Mouse (Mus musculus): ENCODE data around the gene Rarres1. TPM values are rescaled to one million over a fixed set of nuclear protein-coding genes. Genes with fewer than 3 reads are reported as not detected.

The Rarres1 gene
- polyA plus RNA-seq, 1 experiment from 2014 or later = 2.4 TPM

DNA sequence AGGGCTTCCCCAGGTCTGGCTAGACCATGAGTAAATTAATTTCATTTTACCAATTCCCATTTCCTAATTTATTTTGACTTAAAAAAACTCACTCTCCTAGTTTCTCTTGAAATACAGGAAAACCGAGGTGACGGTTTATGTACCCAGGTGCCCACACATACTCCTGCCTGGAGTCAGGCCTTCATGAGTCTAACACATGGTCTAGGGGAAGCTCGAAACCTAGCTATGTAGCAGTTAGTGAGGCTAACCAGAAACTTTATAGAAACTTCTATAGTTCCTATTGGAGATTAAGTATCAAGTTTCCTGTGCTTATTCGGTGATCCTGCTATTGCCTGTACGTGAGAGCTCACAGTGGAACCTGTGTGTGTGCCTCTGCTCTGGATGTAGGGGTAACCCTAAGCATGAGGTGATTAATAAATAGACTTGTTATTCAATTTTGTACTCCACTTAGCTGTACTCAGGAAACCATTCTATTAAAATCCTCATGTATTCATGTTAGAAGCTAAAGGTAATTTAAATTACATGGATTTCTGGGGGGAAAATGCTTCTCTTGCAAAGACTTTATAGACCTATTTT, 5.3 kb upstream of the Rarres1 start:
- no peaks in the 10 kb centered on the region for H3K36me3 ChIP-seq
- H3K27me3 ChIP-seq (replicated peaks) = peaks cover 7% of the 10 kb centered on the region
- H3K4me1 ChIP-seq = 0 out of 2 replicates have a peak, but pooled peaks cover under 1% of the 10 kb centered on the region
- no peaks in the 10 kb centered on the region for H3K9me3 ChIP-seq
- 85% methylated on average over 5 of the region's 5 CpGs for WGBS
- ATAC-seq (ENCODE audit: insufficient read depth, low FRiP score, low read depth) = no peak
- no peak overlapping the region for H3K4me3 ChIP-seq (replicated peaks)
- no peak overlapping the region for H3K4me2 ChIP-seq
- no peak overlapping the region for H3K9ac ChIP-seq
- no peak overlapping the region for H3K27ac ChIP-seq

DNA sequence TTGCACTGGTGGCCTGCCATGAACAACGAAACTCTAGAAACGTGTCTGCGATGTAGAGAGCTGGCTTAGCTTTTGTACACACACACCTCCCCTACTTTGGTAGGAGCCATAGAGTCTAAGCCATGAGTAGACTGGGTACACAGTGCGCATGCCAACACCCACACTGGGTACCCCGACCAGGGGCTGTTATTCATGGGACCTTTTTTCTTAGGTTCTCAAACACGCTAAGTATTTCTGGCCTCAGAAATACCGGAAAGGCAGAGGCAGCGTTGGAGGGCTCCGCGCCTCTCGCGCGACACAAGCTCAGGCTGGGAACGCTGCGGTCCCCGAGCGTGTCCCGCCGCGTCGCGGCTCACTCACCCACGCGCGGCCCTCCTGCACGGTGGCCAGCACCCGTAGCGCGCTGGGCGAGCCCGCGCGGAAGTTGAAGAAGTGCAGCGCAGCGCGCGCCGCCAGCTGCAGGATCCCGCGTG, 486 bp downstream of the Rarres1 start:
- Histone ChIP-seq H3K4me1 (peaks cover 9% of the 10 kb centered on the region; the same call in 1 of the 2 replicates), H3K4me3 (replicated peaks) (peak overlapping the region; percentile 54), H3K27me3 (replicated peaks) (peaks cover 16% of the 10 kb centered on the region), H3K4me2 (peak overlapping the region; percentile 99), H3K36me3 (no peaks in the 10 kb centered on the region), H3K27ac (no peak overlapping the region), H3K9me3 (no peaks in the 10 kb centered on the region), H3K9ac (peak overlapping the region; percentile 35)
- 4% methylated on average over 40 of the region's 40 CpGs for WGBS
- 0 out of 2 replicates have a peak, but pooled peaks have one; percentile 20 for ATAC-seq (ENCODE audit: insufficient read depth, low FRiP score, low read depth)

DNA sequence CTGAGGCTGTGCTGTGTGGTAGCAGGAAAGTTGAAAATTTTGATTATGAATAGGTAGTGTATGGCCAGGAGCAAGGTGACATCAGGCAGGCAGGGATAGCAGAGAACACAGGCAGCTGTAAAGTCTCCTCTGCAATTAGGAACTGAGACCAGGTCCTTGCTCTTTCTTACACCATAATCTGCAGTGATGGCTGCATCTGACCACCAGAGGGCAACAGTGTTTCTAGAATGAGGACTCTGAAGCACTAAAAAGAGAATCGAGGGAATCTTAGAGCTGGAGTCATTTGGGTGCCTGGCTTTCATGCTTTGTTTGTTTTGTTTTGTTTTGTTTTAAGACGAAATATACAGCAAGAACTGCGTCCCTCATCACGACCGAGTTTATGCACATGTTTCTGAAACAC, 2.5 kb downstream of the Rarres1 start:
- H3K4me3 ChIP-seq (replicated peaks) = no peak overlapping the region
- H3K27me3 ChIP-seq (replicated peaks) = peaks cover 16% of the 10 kb centered on the region
- no peak overlapping the region for H3K27ac ChIP-seq
- H3K9me3 ChIP-seq = no peaks in the 10 kb centered on the region
- no peak overlapping the region for H3K9ac ChIP-seq
- ATAC-seq (ENCODE audit: insufficient read depth, low FRiP score, low read depth) = no peak
- H3K36me3 ChIP-seq = no peaks in the 10 kb centered on the region
- 2% methylated on average over 5 of the region's 5 CpGs for WGBS
- no peak overlapping the region for H3K4me2 ChIP-seq
- peaks cover 9% of the 10 kb centered on the region; the same call in 1 of the 2 replicates for H3K4me1 ChIP-seq

DNA sequence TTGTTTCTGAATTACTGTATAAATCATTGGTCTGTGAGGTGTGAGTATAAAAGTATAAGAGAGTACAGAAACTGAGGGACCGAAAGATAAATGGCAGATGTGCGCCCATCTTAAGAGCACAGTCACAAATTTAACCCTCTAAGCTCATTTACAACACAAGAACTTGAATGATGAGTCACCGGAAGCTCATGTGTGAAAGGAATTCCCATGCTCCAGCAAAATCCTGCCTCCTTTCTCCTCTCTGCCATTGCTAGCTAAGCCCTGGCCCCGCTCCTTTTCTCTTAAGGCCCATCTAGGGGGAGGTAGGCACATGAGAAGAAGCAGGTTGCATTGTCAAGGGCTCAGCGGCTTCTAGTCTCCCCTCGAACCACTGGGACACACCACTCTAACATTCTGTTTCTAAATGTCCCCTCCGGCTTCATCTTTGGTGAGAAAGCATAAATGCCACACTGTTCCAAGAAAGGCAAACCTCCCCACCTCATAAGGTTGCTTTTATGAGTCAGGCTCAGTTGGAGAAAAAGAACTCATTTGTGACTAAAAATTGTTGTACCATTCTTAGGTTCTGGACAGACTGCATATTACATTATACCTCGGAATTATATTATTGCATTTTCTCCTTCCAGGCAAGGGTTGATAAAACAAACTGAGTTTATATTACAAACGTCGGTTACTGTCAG, 7.0 kb downstream of the Rarres1 start:
- no peak overlapping the region for H3K9ac ChIP-seq
- H3K27ac ChIP-seq = no peak overlapping the region
- no peak for ATAC-seq (ENCODE audit: insufficient read depth, low FRiP score, low read depth)
- H3K4me2 ChIP-seq = no peak overlapping the region
- no peaks in the 10 kb centered on the region for H3K27me3 ChIP-seq (replicated peaks)
- H3K4me3 ChIP-seq (replicated peaks) = no peak overlapping the region
- H3K9me3 ChIP-seq = no peaks in the 10 kb centered on the region
- H3K4me1 ChIP-seq = no peaks in the 10 kb centered on the region
- 78% methylated on average over 10 of the region's 10 CpGs for WGBS
- no peaks in the 10 kb centered on the region for H3K36me3 ChIP-seq

DNA sequence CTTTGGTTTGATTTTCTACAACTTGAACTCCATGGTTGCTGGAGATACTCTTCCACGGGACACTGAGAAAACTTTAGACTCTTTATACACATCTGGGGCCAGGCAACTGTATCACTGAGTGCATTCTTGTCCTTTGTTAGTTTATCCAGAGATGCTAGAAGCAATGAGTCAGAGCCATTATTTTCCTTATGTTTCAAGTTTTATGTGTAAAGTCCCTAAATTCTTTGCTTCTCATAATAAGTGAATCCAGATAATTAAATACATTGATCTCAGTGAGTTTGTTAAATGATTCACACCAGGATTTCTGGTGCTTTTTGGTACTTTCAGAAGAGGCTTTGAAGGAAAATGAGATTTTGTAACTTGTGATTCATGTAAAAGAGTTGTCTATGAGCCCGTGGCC, 10.0 kb downstream of the Rarres1 start:
- no peaks in the 10 kb centered on the region for H3K36me3 ChIP-seq
- no peak for ATAC-seq (ENCODE audit: insufficient read depth, low FRiP score, low read depth)
- H3K4me3 ChIP-seq (replicated peaks) = no peak overlapping the region
- H3K27me3 ChIP-seq (replicated peaks) = no peaks in the 10 kb centered on the region
- H3K4me2 ChIP-seq = no peak overlapping the region
- H3K9me3 ChIP-seq = no peaks in the 10 kb centered on the region
- H3K4me1 ChIP-seq = no peaks in the 10 kb centered on the region
- no peak overlapping the region for H3K27ac ChIP-seq
- WGBS = 73% methylated on average over 2 of the region's 2 CpGs
- H3K9ac ChIP-seq = no peak overlapping the region

DNA sequence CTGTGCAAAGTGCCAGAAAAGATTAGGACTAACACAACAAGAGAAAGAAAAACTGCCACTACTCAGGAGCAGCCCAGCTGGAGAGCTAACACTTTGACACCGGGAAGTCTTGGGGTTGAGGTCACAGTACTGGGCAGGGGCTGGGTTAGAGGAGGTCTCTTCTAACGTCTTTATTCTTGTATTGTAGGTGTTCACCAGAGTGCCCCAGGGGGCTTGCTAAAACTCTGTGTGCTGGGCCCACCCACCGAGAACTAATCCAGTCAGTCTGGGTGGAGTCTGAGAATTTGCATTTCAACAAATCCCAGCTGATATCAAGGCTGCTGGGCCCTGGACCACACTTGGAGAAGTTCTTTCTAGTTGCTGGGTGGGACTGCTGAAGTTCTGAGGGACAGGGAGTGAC, 11.4 kb downstream of the Rarres1 start:
- 16% methylated on average over 3 of the region's 3 CpGs for WGBS
- no peak for ATAC-seq (ENCODE audit: insufficient read depth, low FRiP score, low read depth)
- Histone ChIP-seq H3K4me2 (no peak overlapping the region), H3K9me3 (no peaks in the 10 kb centered on the region), H3K9ac (no peak overlapping the region), H3K27me3 (replicated peaks) (no peaks in the 10 kb centered on the region), H3K4me3 (replicated peaks) (no peak overlapping the region), H3K27ac (no peak overlapping the region), H3K36me3 (no peaks in the 10 kb centered on the region), H3K4me1 (no peaks in the 10 kb centered on the region)

DNA sequence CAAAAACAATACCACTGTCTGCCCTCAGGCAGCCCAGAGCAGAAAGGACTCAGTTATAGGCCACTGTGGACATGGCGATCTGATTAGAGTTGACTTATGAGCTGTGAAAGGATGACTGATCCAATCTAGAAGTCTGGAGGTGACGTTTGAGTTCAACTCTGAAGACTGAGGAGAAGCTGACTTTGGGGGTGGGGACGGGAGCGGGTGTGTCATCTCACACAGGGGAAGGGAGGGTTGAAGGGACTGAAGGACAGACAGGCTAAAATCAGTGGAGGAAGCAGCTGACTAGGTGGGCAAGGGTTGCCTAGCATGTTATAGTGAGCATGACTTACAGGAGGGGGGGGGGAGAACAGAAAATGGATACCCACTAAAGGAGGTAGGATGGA, 15.9 kb downstream of the Rarres1 start:
- H3K4me2 ChIP-seq = no peak overlapping the region
- H3K4me1 ChIP-seq = no peaks in the 10 kb centered on the region
- no peak overlapping the region for H3K9ac ChIP-seq
- H3K9me3 ChIP-seq = no peaks in the 10 kb centered on the region
- no peak overlapping the region for H3K27ac ChIP-seq
- H3K36me3 ChIP-seq = no peaks in the 10 kb centered on the region
- WGBS = 90% methylated on average over 4 of the region's 4 CpGs
- no peak overlapping the region for H3K4me3 ChIP-seq (replicated peaks)
- no peaks in the 10 kb centered on the region for H3K27me3 ChIP-seq (replicated peaks)
- ATAC-seq (ENCODE audit: insufficient read depth, low FRiP score, low read depth) = no peak

DNA sequence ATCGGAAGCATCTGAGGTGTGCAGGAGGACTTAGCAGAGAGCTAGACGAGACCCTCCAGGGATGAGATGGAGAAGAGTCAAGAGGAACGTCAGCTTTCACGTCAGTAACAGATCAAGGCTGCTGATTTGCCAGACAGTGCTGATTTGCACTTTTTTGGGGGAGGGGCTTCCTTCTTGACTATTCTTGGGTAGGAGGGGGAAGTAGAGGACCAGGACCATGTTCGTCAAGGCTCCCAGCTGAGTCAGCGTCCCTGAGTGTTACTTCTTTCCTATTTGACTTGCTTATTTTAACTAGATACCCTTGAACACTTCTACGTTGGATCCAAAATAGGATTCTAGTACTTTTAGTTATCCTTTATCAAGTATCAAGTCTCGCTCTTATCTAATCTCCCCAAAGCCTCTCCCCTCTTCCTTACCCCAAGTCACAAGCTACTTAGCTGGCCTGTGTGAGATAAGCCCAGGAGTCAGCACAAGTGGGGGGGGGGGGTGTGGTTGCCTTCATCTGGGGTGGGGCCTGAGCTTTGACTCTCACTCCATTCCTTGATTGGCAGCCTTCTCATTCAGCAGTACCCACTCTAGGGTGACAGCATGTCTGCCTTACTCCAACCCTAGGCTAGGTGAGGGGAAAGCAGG, 16.4 kb downstream of the Rarres1 start:
- Histone ChIP-seq H3K4me3 (replicated peaks) (no peak overlapping the region), H3K27me3 (replicated peaks) (no peaks in the 10 kb centered on the region), H3K27ac (no peak overlapping the region), H3K4me1 (no peaks in the 10 kb centered on the region), H3K36me3 (no peaks in the 10 kb centered on the region), H3K9ac (no peak overlapping the region), H3K4me2 (no peak overlapping the region), H3K9me3 (no peaks in the 10 kb centered on the region)
- 90% methylated on average over 8 of the region's 8 CpGs for WGBS
- ATAC-seq (ENCODE audit: insufficient read depth, low FRiP score, low read depth) = peak; percentile 50; the same call in 1 of the 2 replicates

DNA sequence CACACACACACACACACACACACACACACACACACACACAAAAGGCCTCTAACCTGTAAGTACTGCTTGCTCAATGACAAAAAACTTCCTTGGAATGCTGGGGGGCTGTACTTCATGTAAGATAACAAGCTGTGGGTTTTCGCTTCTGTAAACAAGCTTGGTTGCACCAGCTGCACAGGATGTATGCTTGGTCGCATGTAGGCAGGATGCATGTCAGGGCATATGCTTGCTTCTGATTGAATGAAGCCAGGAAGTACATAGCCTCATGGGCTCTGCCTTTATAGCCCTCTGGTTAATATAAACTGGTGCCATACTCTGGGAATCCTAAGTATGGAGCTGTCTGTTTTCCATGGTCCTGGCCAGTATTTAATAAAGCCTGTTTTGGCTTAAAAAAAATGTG, 17.3 kb downstream of the Rarres1 start:
- no peaks in the 10 kb centered on the region for H3K27me3 ChIP-seq (replicated peaks)
- 66% methylated on average over 2 of the region's 2 CpGs for WGBS
- ATAC-seq (ENCODE audit: insufficient read depth, low FRiP score, low read depth) = no peak
- H3K4me1 ChIP-seq = no peaks in the 10 kb centered on the region
- no peak overlapping the region for H3K9ac ChIP-seq
- H3K36me3 ChIP-seq = no peaks in the 10 kb centered on the region
- no peak overlapping the region for H3K4me2 ChIP-seq
- no peaks in the 10 kb centered on the region for H3K9me3 ChIP-seq
- no peak overlapping the region for H3K4me3 ChIP-seq (replicated peaks)
- no peak overlapping the region for H3K27ac ChIP-seq

DNA sequence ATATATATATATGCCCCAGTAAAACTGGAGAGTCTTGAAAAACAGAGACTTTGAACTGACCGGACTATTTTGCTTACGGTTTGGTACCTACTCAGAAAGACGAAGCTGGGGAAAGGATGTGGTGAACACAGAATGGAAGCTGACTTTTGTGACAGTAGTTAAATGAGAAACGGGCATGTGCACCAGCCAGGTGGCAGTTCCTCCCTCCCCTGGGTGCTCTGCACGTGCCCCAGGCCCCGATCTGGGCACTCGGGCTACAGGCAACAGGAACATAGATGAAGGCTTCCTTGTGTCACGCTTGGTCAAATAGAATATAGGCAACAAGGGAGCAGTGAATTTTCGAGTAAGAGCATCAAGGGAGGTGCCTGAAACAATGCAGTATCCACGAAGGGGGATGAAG, 19.0 kb downstream of the Rarres1 start:
- Histone ChIP-seq H3K27me3 (replicated peaks) (no peaks in the 10 kb centered on the region), H3K4me1 (no peaks in the 10 kb centered on the region), H3K27ac (no peak overlapping the region), H3K4me3 (replicated peaks) (no peak overlapping the region), H3K9ac (no peak overlapping the region), H3K4me2 (no peak overlapping the region), H3K9me3 (no peaks in the 10 kb centered on the region), H3K36me3 (no peaks in the 10 kb centered on the region)
- WGBS = 83% methylated on average over 10 of the region's 10 CpGs
- ATAC-seq (ENCODE audit: insufficient read depth, low FRiP score, low read depth) = no peak

DNA sequence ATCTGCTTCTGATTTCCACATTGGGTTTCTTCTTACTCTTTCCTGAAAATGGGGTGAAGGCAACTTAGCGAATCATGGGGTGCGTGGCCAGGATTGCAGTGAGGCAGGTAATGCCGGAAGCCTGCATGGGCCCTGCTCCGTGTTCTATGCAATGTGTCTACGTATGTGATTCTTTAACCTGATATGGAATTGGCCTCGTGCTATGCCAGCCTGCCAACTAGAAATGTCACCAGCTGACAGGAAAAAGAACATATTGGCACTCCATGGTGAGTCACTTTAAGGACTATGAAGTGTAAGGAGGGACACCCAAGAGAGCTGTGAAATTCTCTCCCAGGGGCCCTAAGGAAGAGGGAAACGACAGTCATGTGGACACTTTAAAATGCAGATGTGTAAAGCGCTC, 22.2 kb downstream of the Rarres1 start:
- Histone ChIP-seq H3K4me1 (no peaks in the 10 kb centered on the region), H3K27me3 (replicated peaks) (no peaks in the 10 kb centered on the region), H3K4me2 (no peak overlapping the region), H3K36me3 (no peaks in the 10 kb centered on the region), H3K4me3 (replicated peaks) (no peak overlapping the region), H3K9ac (no peak overlapping the region), H3K27ac (no peak overlapping the region), H3K9me3 (no peaks in the 10 kb centered on the region)
- WGBS = 82% methylated on average over 8 of the region's 8 CpGs
- no peak for ATAC-seq (ENCODE audit: insufficient read depth, low FRiP score, low read depth)

DNA sequence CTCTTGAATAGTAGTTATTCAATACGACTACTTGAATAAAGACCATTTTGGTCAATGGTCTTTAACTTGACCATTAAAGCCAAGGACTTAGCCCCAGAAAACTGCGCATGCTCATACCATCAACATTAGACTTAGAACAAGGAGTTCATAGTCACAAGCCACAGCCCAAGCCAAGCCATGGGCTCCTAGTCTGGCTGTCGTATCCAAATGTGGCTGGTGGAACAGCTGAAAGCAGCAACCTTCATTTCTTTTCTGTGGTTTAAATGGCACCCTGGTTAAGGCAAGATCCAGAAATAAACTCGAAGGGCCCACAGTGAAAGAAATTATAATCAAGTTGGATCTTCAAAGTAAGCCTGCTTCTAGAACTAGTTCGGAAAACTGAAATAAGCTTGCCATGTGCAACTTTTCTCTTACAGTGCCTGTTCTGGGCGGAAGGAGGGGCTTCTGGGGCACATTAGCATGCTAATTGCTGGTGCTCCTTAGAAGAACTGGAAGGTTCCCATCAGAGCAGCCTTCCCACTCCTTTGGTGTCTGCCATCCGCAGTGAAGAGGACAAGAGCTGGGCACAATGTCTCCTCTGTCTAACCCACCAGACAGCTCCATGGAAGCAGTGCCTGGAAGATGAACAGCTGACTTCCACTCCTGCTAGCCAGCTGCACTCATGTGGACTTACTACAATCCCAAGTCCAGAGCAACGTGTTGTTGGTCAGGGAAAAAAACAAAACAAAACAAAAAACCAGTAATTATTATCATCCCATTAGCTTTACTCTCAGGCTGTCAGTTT, 23.0 kb downstream of the Rarres1 start:
- 79% methylated on average over 8 of the region's 8 CpGs for WGBS
- Histone ChIP-seq H3K4me3 (replicated peaks) (no peak overlapping the region), H3K9me3 (no peaks in the 10 kb centered on the region), H3K27me3 (replicated peaks) (no peaks in the 10 kb centered on the region), H3K27ac (no peak overlapping the region), H3K36me3 (no peaks in the 10 kb centered on the region), H3K4me1 (no peaks in the 10 kb centered on the region), H3K9ac (no peak overlapping the region), H3K4me2 (no peak overlapping the region)
- no peak for ATAC-seq (ENCODE audit: insufficient read depth, low FRiP score, low read depth)
